Mouse (Mus musculus): ENCODE measurements around the gene Olfr1339. TPM values are rescaled to one million over a fixed set of nuclear protein-coding genes. Genes with fewer than 3 reads are reported as not detected.

Gene Olfr1339
- polyA plus RNA-seq, 1 experiment from 2014 or later: not detected

DNA sequence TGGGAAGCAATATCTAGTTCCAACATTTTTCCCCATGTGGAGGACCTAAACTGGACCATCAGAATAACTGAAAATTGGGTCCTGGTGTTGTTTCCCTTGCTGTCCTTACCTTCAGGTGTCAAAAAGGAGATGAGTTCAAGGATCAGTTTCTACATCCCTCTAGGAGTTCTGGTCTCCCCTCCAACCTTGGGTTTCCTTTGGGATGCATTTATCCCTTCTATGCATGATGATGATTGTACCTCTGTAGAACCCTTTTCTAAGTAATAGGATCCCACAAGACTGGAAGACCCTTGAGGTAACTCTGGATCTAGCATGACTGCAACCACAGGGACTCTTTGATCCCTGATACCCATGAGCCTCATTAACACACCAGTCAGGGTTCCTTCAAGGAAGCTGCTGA lies 12.1 kb upstream of the Olfr1339 start, which contains the start of gene Olfr1340:
Gene Olfr1340 (plus strand): TSS at position 301 of the 400 bp plus-strand sequence.
- DNase-seq (ENCODE audit: low spot score) (no peak), ATAC-seq (replicated peaks; ENCODE audit: low FRiP score, low read depth) (no peak)
- Histone ChIP-seq H3K4me2 (ENCODE audit: low read length) (no peak within 1 kb of the TSS), H3K36me3 (ENCODE audit: insufficient read depth, low read length) (no peaks in the 10 kb centered on the region), H3K27ac (no peak within 1 kb of the TSS), H3K27me3 (ENCODE audit: insufficient read depth, low read length) (no peaks in the 10 kb centered on the region), H3K9me3 (replicated peaks; ENCODE audit: low read length) (no peaks in the 10 kb centered on the region), H3K4me3 (replicated peaks; ENCODE audit: low read depth, low read length) (no peak within 1 kb of the TSS), H3K4me1 (replicated peaks; ENCODE audit: insufficient read depth, low read length) (no peaks in the 10 kb centered on the region), H3K9ac (ENCODE audit: low read depth, low read length) (no peak within 1 kb of the TSS)
- TF ChIP-seq CTCF (IDR thresholded peaks at IDR 0.05; ENCODE audit: low read depth): no peak

DNA sequence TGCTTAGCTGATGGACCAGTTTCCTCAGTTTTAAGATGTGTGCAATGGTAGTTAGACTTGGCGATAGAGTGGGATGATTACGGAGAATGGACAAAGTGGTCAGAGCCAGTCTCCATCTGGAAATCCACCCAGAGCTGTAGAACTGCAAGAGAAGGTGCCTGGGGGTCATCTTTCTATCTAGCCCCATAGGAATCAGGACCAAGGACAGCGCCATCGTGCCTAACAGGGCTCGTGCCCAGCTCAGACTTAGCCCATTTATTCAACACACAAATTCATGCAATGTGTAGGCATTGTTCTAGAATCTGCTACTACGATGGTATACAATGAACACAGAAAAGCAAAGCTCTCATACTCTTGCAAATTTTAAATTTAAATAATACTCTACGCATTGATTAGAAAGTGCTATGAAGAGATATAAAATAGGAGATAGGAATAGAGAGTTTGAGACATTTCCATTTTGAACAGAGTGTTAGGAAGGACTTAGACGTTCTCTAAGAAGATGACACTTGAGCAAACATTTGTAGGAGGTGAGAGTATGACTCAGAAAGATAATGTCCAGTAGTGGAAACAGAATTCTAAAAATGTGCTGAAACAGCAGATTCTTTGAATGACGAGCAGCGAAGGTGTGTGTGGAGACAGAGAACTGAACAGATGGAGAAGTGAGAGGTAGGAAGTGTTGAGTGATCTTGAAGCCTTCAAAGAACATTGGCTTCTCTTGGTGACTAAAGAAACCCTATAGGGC lies 10.1 kb upstream of the Olfr1339 start:
- no peak for ATAC-seq (replicated peaks; ENCODE audit: low FRiP score, low read depth)
- TF ChIP-seq CTCF (IDR thresholded peaks at IDR 0.05; ENCODE audit: low read depth): no peak
- no peaks in the 10 kb centered on the region for H3K4me1 ChIP-seq (replicated peaks; ENCODE audit: insufficient read depth, low read length)
- WGBS: 55% methylated on average over 10 of the region's 10 CpGs
- H3K4me2 ChIP-seq (ENCODE audit: low read length): no peak overlapping the region
- no peak overlapping the region for H3K4me3 ChIP-seq (replicated peaks; ENCODE audit: low read depth, low read length)
- H3K36me3 ChIP-seq (ENCODE audit: insufficient read depth, low read length): no peaks in the 10 kb centered on the region
- no peaks in the 10 kb centered on the region for H3K9me3 ChIP-seq (replicated peaks; ENCODE audit: low read length)
- H3K27me3 ChIP-seq (ENCODE audit: insufficient read depth, low read length): no peaks in the 10 kb centered on the region
- H3K27ac ChIP-seq: no peak overlapping the region
- H3K9ac ChIP-seq (ENCODE audit: low read depth, low read length): no peak overlapping the region
- peak; percentile 68 for DNase-seq (ENCODE audit: low spot score)

- no peak overlapping the region for H3K4me3 ChIP-seq (replicated peaks; ENCODE audit: low read depth, low read length)
- no peak overlapping the region for H3K9ac ChIP-seq (ENCODE audit: low read depth, low read length)
- no peaks in the 10 kb centered on the region; the same call in 1 of the 2 replicates for H3K27me3 ChIP-seq (ENCODE audit: insufficient read depth, low read length)
- WGBS: 66% methylated on average over 3 of the region's 3 CpGs
- TF ChIP-seq CTCF (IDR thresholded peaks at IDR 0.05; ENCODE audit: low read depth): no peak
- no peak for ATAC-seq (replicated peaks; ENCODE audit: low FRiP score, low read depth)
- no peaks in the 10 kb centered on the region for H3K36me3 ChIP-seq (ENCODE audit: insufficient read depth, low read length)
- H3K4me2 ChIP-seq (ENCODE audit: low read length): no peak overlapping the region
- no peaks in the 10 kb centered on the region for H3K9me3 ChIP-seq (replicated peaks; ENCODE audit: low read length)
- H3K27ac ChIP-seq: no peak overlapping the region
- no peaks in the 10 kb centered on the region for H3K4me1 ChIP-seq (replicated peaks; ENCODE audit: insufficient read depth, low read length)
- DNase-seq (ENCODE audit: low spot score): no peak
Observed at GRCm38 (mm10) chr4:118739574-118739973, 7.6 kb downstream of the Olfr1339 start.

GRCm38 (mm10) chr4:118740988-118741698 lies 9.2 kb downstream of the Olfr1339 start:
- Histone ChIP-seq H3K27me3 (ENCODE audit: insufficient read depth, low read length) (no peaks in the 10 kb centered on the region; the same call in 1 of the 2 replicates), H3K4me1 (replicated peaks; ENCODE audit: insufficient read depth, low read length) (no peaks in the 10 kb centered on the region), H3K4me3 (replicated peaks; ENCODE audit: low read depth, low read length) (no peak overlapping the region), H3K27ac (no peak overlapping the region), H3K4me2 (ENCODE audit: low read length) (no peak overlapping the region), H3K9me3 (replicated peaks; ENCODE audit: low read length) (no peaks in the 10 kb centered on the region), H3K9ac (ENCODE audit: low read depth, low read length) (no peak overlapping the region), H3K36me3 (ENCODE audit: insufficient read depth, low read length) (no peaks in the 10 kb centered on the region)
- DNase-seq (ENCODE audit: low spot score) (no peak), ATAC-seq (replicated peaks; ENCODE audit: low FRiP score, low read depth) (no peak)
- TF ChIP-seq CTCF (IDR thresholded peaks at IDR 0.05; ENCODE audit: low read depth): no peak
- 8% methylated on average over 11 of the region's 11 CpGs for WGBS

DNA sequence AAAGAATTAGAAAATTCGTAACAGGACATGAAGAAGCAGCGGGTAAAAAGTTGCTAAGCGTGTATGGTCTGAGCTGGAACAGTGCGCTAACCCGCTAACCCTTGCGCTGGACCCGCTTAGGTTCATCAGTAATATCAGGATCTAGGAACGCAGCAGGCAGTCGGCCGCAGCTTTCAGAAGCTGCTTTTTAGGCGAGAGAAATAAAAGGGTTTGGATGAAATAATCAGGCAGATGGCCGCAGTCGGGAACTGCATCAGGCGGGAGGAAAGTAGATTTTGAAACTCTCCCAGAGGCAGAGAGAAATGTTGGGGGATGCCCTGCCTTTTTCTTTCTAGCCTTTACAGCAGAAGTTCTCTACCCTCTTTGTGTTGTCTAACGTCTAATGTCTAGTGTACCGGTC lies 9.9 kb downstream of the Olfr1339 start:
- Histone ChIP-seq H3K9ac (ENCODE audit: low read depth, low read length) (no peak overlapping the region), H3K4me1 (replicated peaks; ENCODE audit: insufficient read depth, low read length) (no peaks in the 10 kb centered on the region), H3K36me3 (ENCODE audit: insufficient read depth, low read length) (no peaks in the 10 kb centered on the region), H3K9me3 (replicated peaks; ENCODE audit: low read length) (no peaks in the 10 kb centered on the region), H3K4me2 (ENCODE audit: low read length) (no peak overlapping the region), H3K27ac (no peak overlapping the region), H3K4me3 (replicated peaks; ENCODE audit: low read depth, low read length) (no peak overlapping the region), H3K27me3 (ENCODE audit: insufficient read depth, low read length) (no peaks in the 10 kb centered on the region; the same call in 1 of the 2 replicates)
- ATAC-seq (replicated peaks; ENCODE audit: low FRiP score, low read depth) (no peak), DNase-seq (ENCODE audit: low spot score) (no peak)
- no peak for TF ChIP-seq CTCF (IDR thresholded peaks at IDR 0.05; ENCODE audit: low read depth)
- 10% methylated on average over 16 of the region's 16 CpGs for WGBS

DNA sequence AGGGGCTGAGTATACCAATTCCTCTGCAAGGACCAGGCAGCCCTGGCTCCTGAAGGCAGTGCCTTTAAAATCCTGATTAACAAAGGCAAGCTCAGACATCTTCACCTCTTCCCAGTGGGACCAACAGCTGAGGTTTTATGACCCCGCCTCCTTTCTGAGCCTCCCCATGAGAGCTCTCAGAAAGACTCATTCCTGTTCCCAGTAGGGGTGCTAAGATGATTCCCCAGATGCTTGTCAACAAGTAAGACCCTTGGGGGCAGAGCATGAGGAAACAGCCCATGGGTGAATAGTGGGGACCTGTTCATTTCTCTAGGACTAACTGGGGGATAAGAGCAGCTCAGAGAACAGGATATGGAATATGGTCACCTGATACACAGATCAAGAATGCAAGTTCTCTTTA lies 26.7 kb downstream of the Olfr1339 start, which contains the start of gene Olfr1338:
Gene Olfr1338 (minus strand): TSS at position 101 of the 400 bp plus-strand sequence.
- Histone ChIP-seq H3K4me2 (ENCODE audit: low read length) (no peak within 1 kb of the TSS), H3K4me3 (replicated peaks; ENCODE audit: low read depth, low read length) (no peak within 1 kb of the TSS), H3K9ac (ENCODE audit: low read depth, low read length) (no peak within 1 kb of the TSS), H3K9me3 (replicated peaks; ENCODE audit: low read length) (no peaks in the 10 kb centered on the region), H3K36me3 (ENCODE audit: insufficient read depth, low read length) (no peaks in the 10 kb centered on the region), H3K27ac (no peak within 1 kb of the TSS), H3K27me3 (ENCODE audit: insufficient read depth, low read length) (no peaks in the 10 kb centered on the region), H3K4me1 (replicated peaks; ENCODE audit: insufficient read depth, low read length) (no peaks in the 10 kb centered on the region)
- DNase-seq (ENCODE audit: low spot score): no peak
- no peak for ATAC-seq (replicated peaks; ENCODE audit: low FRiP score, low read depth)
- WGBS: 69% methylated on average over 1 of the region's 1 CpGs
- TF ChIP-seq CTCF (IDR thresholded peaks at IDR 0.05; ENCODE audit: low read depth): no peak
